Mouse (Mus musculus): ENCODE data around the gene Trabd2b. TPM values are rescaled to one million over a fixed set of nuclear protein-coding genes. Genes with fewer than 3 reads are reported as not detected.

Trabd2b gene
- total and polyA plus RNA-seq, 3 experiments, result 29.1 to 69.8 (median 60.1) TPM

GRCm38 (mm10) chr4:114476316-114476715, 69.8 kb downstream of the Trabd2b start:
- TF ChIP-seq EP300 (IDR thresholded peaks at IDR 0.05; ENCODE audit: insufficient read depth, low read depth, low read length) (no peak), CTCF (IDR thresholded peaks at IDR 0.05) (no peak), POLR2A (IDR thresholded peaks at IDR 0.05; ENCODE audit: insufficient read depth, low read depth, low read length) (no peak)
- no peak overlapping the region for H3K9ac ChIP-seq (ENCODE audit: low read depth, low read length)
- DNase-seq, result no peak
- WGBS, result 88% methylated on average over 3 of the region's 3 CpGs
- no peaks in the 10 kb centered on the region for H3K27me3 ChIP-seq (ENCODE audit: control insufficient read depth, insufficient read depth, low read length)
- no peaks in the 10 kb centered on the region for H3K79me2 ChIP-seq (replicated peaks; ENCODE audit: control insufficient read depth, insufficient read depth, low read length)
- no peak overlapping the region for H3K4me3 ChIP-seq
- peaks cover 11% of the 10 kb centered on the region for H3K4me1 ChIP-seq (ENCODE audit: control insufficient read depth, insufficient read depth, low read length)
- H3K27ac ChIP-seq, result no peak overlapping the region
- intact Hi-C loops (cut with DNase I), result loop anchor here (5.0 kb wide), 1 partner anchor 56 kb away; no protein-coding TSS in a partner anchor
- H3K36me3 ChIP-seq (ENCODE audit: control insufficient read depth, insufficient read depth, low read length), result no peaks in the 10 kb centered on the region

GRCm38 (mm10) chr4:114477082-114477771, 70.7 kb downstream of the Trabd2b start:
- no peak for TF ChIP-seq CTCF (IDR thresholded peaks at IDR 0.05)
- TF ChIP-seq POLR2A (IDR thresholded peaks at IDR 0.05; ENCODE audit: insufficient read depth, low read depth, low read length), result no peak
- TF ChIP-seq EP300 (IDR thresholded peaks at IDR 0.05; ENCODE audit: insufficient read depth, low read depth, low read length), result no peak
- H3K27ac ChIP-seq, result no peak overlapping the region
- H3K79me2 ChIP-seq (replicated peaks; ENCODE audit: control insufficient read depth, insufficient read depth, low read length), result no peaks in the 10 kb centered on the region
- 37% methylated on average over 11 of the region's 11 CpGs for WGBS
- 0 out of 2 replicates have a peak overlapping the region, but pooled peaks have one; percentile 11 for H3K9ac ChIP-seq (ENCODE audit: low read depth, low read length)
- no peak overlapping the region for H3K4me3 ChIP-seq
- peaks cover 5% of the 10 kb centered on the region for H3K4me1 ChIP-seq (ENCODE audit: control insufficient read depth, insufficient read depth, low read length)
- intact Hi-C loops (cut with DNase I), result loop anchor here (5.0 kb wide), 1 partner anchor 55 kb away; no protein-coding TSS in a partner anchor
- H3K36me3 ChIP-seq (ENCODE audit: control insufficient read depth, insufficient read depth, low read length), result no peaks in the 10 kb centered on the region
- peak in 1 of 2 experiments; percentile 30 for DNase-seq
- H3K27me3 ChIP-seq (ENCODE audit: control insufficient read depth, insufficient read depth, low read length), result no peaks in the 10 kb centered on the region

- peaks cover 4% of the 10 kb centered on the region for H3K4me1 ChIP-seq (ENCODE audit: control insufficient read depth, insufficient read depth, low read length)
- no peak overlapping the region for H3K9ac ChIP-seq (ENCODE audit: low read depth, low read length)
- TF ChIP-seq CTCF (IDR thresholded peaks at IDR 0.05) (no peak), EP300 (IDR thresholded peaks at IDR 0.05; ENCODE audit: insufficient read depth, low read depth, low read length) (no peak)
- no peaks in the 10 kb centered on the region for H3K36me3 ChIP-seq (ENCODE audit: control insufficient read depth, insufficient read depth, low read length)
- intact Hi-C loops (cut with DNase I), result no loop called here
- 84% methylated on average over 5 of the region's 5 CpGs for WGBS
- H3K27ac ChIP-seq, result no peak overlapping the region
- no peak for DNase-seq
- H3K79me2 ChIP-seq (replicated peaks; ENCODE audit: control insufficient read depth, insufficient read depth, low read length), result no peaks in the 10 kb centered on the region
- no peaks in the 10 kb centered on the region for H3K27me3 ChIP-seq (ENCODE audit: control insufficient read depth, insufficient read depth, low read length)
- no peak overlapping the region for H3K4me3 ChIP-seq
Measured at GRCm38 (mm10) chr4:114481518-114481917, 75.0 kb downstream of the Trabd2b start.

GRCm38 (mm10) chr4:114484173-114484572, 77.6 kb downstream of the Trabd2b start:
- H3K36me3 ChIP-seq (ENCODE audit: control insufficient read depth, insufficient read depth, low read length), result no peaks in the 10 kb centered on the region
- 57% methylated on average over 2 of the region's 2 CpGs for WGBS
- H3K27me3 ChIP-seq (ENCODE audit: control insufficient read depth, insufficient read depth, low read length), result no peaks in the 10 kb centered on the region
- no peak overlapping the region for H3K4me3 ChIP-seq
- no peak overlapping the region for H3K27ac ChIP-seq
- H3K79me2 ChIP-seq (replicated peaks; ENCODE audit: control insufficient read depth, insufficient read depth, low read length), result no peaks in the 10 kb centered on the region
- TF ChIP-seq CTCF (IDR thresholded peaks at IDR 0.05), result no peak
- TF ChIP-seq EP300 (IDR thresholded peaks at IDR 0.05; ENCODE audit: insufficient read depth, low read depth, low read length), result no peak
- no peak for TF ChIP-seq POLR2A (IDR thresholded peaks at IDR 0.05; ENCODE audit: insufficient read depth, low read depth, low read length)
- H3K9ac ChIP-seq (ENCODE audit: low read depth, low read length), result no peak overlapping the region
- peaks cover 4% of the 10 kb centered on the region for H3K4me1 ChIP-seq (ENCODE audit: control insufficient read depth, insufficient read depth, low read length)
- intact Hi-C loops (cut with DNase I), result no loop called here
- no peak for DNase-seq

DNA sequence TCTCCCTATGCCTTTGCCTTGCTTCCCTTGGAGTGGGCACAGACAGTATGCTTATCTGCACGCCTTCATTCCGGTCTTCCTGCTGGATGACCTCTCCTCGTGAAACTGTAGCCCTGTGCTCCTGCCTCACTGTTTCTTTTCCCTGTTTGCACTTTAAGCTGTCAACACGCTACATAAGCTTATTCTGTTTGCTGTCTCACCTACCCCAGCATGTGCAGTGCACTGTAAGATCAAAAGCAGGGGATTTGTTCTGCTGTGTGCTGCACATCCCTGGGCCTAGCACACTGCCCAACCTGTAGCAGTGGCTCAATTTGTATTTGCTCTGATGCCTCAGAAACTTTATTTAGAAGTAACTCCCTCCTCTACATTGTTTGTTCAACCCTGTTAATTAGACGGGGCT, 79.5 kb downstream of the Trabd2b start:
- Histone ChIP-seq H3K27ac (peak overlapping the region; percentile 41; the same call in 1 of the 2 replicates), H3K27me3 (ENCODE audit: control insufficient read depth, insufficient read depth, low read length) (no peaks in the 10 kb centered on the region)
- WGBS, result 37% methylated on average over 5 of the region's 5 CpGs

GRCm38 (mm10) chr4:114486885-114487531, 80.5 kb downstream of the Trabd2b start:
- H3K27me3 ChIP-seq (ENCODE audit: control insufficient read depth, insufficient read depth, low read length), result no peaks in the 10 kb centered on the region
- intact Hi-C loops (cut with DNase I), result no loop called here
- no peak overlapping the region for H3K4me3 ChIP-seq
- TF ChIP-seq EP300 (IDR thresholded peaks at IDR 0.05; ENCODE audit: insufficient read depth, low read depth, low read length) (no peak), CTCF (IDR thresholded peaks at IDR 0.05) (no peak), POLR2A (IDR thresholded peaks at IDR 0.05; ENCODE audit: insufficient read depth, low read depth, low read length) (no peak)
- peaks cover 4% of the 10 kb centered on the region for H3K4me1 ChIP-seq (ENCODE audit: control insufficient read depth, insufficient read depth, low read length)
- peak in 1 of 2 experiments; percentile 32 for DNase-seq
- no peaks in the 10 kb centered on the region for H3K36me3 ChIP-seq (ENCODE audit: control insufficient read depth, insufficient read depth, low read length)
- H3K79me2 ChIP-seq (replicated peaks; ENCODE audit: control insufficient read depth, insufficient read depth, low read length), result no peaks in the 10 kb centered on the region
- WGBS, result 33% methylated on average over 2 of the region's 2 CpGs
- H3K9ac ChIP-seq (ENCODE audit: low read depth, low read length), result no peak overlapping the region
- H3K27ac ChIP-seq, result peak overlapping the region; percentile 41

More for the DNA sequence above, 79.5 kb downstream of the Trabd2b start:
- H3K4me1 ChIP-seq (ENCODE audit: control insufficient read depth, insufficient read depth, low read length), result peaks cover 4% of the 10 kb centered on the region
- no peaks in the 10 kb centered on the region for H3K79me2 ChIP-seq (replicated peaks; ENCODE audit: control insufficient read depth, insufficient read depth, low read length)
- intact Hi-C loops (cut with DNase I), result no loop called here
- H3K36me3 ChIP-seq (ENCODE audit: control insufficient read depth, insufficient read depth, low read length), result no peaks in the 10 kb centered on the region
- no peak overlapping the region for H3K4me3 ChIP-seq
- no peak overlapping the region for H3K9ac ChIP-seq (ENCODE audit: low read depth, low read length)
- TF ChIP-seq CTCF (IDR thresholded peaks at IDR 0.05) (no peak), EP300 (IDR thresholded peaks at IDR 0.05; ENCODE audit: insufficient read depth, low read depth, low read length) (no peak), POLR2A (IDR thresholded peaks at IDR 0.05; ENCODE audit: insufficient read depth, low read depth, low read length) (no peak)
- DNase-seq, result no peak

All from heart, adult 2 months (tissue).